Mouse (Mus musculus) left cerebral cortex, postnatal 10 days (tissue): ENCODE results near the gene Rnf26. TPM values are rescaled to one million over a fixed set of nuclear protein-coding genes. Genes with fewer than 3 reads are reported as not detected.

Experiments
- DNase-seq, 2 experiments: peaks; one replicate each; pipeline ENCODE4 v3.0.0; 2021 to 2022; ENCODE audit warnings: low spot score in 2 of 2, mixed read lengths in 1 of 2; ENCODE audit errors: extremely low spot score in 1 of 2
- intact Hi-C: fragments of 180-260 bp; cut with DNase I; formaldehyde crosslinking; loops from one replicate; pipeline ENCODE4 v1.15.1; 2025
- total RNA-seq, 2 experiments: library from RNA; stranded (reverse); gene quantifications; 2 replicates each; pipeline ENCODE4 v1.2.3; 2021

Rnf26 gene
- total RNA-seq, 2 experiments from 2014 or later, result 30.1 to 33.4 TPM

- no peak for DNase-seq
- intact Hi-C loops, result no loop called here
Measured at GRCm38 (mm10) chr9:44067241-44067959, 45.9 kb downstream of the Rnf26 start.

GRCm38 (mm10) chr9:44066785-44067225, 46.5 kb downstream of the Rnf26 start, which contains the start of gene Usp2:
Usp2 (plus strand) TSS chr9:44067021.
- peak; percentile 98 to 100 for DNase-seq
- intact Hi-C loops, result no loop called here

- DNase-seq, result no peak
- intact Hi-C loops, result no loop called here
Measured at GRCm38 (mm10) chr9:44065177-44065576, 48.1 kb downstream of the Rnf26 start.

DNA sequence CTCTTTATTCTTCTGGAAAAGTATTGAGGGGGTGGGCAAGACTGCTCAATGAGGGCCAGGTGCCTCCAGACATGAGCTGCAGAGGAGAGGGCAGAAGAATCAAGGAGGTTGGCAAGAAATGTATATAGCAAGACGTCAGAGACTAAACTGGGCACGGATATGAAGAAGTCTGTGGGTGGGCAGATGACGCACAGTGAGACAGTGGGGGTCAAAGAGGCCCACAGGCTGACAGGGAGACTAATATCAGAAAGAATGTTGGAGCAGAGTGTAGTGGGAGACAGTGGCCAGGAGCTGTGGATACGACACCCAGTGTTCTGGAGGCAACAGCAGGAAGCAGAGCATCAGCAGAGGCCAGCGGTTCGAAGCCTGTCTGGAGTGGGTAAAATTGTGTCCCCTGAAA, 54.7 kb downstream of the Rnf26 start:
- intact Hi-C loops, result no loop called here

DNA sequence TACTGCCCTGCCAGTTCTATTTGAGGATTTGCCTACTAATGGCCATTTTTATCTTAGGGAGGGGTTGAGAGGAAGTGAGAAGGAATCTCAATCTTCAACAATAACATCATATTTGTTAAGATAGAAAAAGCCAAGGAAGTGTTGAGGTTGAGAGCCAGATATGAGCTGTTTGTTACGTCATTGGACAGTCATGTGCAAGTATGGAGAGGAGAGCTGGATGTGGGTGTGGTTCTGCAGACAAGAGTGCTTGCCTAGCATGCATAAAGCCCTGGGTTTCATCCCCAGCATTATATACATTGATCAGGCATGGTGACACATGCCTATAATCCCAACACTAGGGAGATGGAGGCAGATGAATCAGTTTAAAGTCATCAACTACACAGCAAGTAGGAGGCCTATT, 59.4 kb downstream of the Rnf26 start:
- intact Hi-C loops, result no loop called here
- no peak for DNase-seq

More for the DNA sequence above, 54.7 kb downstream of the Rnf26 start:
- no peak for DNase-seq

DNA sequence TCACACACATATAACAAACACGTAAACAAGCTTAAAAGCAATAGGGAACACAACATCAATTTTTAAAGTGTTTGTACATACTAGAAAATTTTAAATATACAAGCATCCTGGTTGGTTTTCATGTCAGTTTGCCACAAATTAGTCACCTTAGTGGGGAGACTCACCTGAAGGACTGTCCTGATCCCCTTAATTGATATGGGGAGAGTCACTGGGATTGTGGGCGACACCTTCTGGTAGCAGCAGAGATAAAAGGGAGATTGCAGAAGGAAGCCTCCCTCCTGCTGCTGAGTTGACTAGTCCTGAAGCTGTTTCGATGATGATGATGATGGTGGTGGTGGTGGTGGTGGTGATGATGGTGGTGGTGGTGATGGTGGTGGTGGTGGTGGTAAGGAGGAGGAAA, 60.5 kb downstream of the Rnf26 start:
- intact Hi-C loops, result no loop called here
- no peak for DNase-seq

DNA sequence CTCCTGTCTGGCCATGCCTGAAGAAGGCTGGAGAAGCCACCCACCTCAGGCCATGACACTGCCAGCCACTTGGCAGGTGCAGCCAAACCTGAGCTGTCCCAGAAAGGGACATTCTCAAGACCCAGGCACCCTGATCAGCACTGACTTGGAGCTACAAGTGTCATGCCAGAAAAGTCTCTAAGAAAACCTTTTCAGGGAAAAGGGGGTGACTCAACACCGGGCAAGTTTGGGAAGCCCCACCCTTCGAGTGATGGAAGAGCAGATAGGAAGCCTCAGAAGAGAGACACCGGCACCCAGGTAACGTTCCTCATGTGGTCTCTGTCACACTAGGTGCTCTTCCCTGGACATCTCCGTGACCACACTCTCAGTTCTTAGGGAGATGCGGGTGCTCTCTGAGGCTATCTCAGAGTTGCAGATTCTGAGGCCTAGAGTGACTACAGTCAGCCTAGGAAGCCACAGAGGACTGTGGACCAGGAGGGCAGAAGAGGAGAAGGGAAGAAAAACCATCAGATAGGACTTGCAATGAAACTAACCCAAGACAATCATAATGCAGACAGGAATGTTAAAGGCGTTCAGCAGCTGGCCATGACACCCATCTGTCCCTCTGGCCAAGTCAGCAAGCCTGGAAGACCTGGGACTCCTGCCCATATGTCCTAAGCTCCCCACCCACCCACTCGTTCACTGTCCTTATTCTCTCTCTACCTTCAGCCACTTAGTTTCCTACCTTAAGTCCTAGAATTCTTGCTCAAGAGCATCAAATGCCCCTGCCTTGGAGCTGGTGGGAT, 63.7 kb downstream of the Rnf26 start:
- no peak for DNase-seq

GRCm38 (mm10) chr9:44048541-44049380, 64.6 kb downstream of the Rnf26 start:
- no peak for DNase-seq
- intact Hi-C loops, result no loop called here

More for the DNA sequence above, 63.7 kb downstream of the Rnf26 start:
- intact Hi-C loops, result no loop called here

DNA sequence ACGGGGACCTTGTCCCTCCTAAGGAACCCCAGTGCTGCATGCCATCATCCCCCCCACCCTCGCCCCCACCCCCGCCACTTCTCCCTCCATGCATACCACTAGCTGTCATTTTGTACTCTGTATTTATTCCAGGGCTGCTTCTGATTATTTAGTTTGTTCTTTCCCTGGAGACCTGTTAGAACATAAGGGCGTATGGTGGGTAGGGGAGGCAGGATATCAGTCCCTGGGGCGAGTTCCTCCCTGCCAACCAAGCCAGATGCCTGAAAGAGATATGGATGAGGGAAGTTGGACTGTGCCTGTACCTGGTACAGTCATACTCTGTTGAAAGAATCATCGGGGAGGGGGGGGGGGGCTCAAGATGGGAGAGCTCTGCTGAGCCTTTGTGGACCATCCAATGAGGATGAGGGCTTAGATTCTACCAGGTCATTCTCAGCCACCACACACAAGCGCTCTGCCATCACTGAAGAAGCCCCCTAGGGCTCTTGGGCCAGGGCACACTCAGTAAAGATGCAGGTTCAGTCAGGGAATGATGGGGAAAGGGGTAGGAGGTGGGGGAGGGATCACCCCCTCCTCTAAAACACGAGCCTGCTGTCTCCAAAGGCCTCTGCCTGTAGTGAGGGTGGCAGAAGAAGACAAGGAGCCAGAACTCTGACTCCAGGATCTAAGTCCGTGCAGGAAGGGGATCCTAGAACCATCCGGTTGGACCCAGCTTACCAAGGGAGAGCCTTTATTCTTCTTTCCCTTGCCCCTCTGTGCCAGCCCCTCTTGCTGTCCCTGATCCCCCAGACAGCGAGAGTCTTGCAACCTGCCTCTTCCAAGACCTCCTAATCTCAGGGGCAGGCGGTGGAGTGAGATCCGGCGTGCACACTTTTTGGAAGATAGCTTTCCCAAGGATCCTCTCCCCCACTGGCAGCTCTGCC, 65.5 kb downstream of the Rnf26 start:
- DNase-seq, result no peak
- intact Hi-C loops, result no loop called here

DNA sequence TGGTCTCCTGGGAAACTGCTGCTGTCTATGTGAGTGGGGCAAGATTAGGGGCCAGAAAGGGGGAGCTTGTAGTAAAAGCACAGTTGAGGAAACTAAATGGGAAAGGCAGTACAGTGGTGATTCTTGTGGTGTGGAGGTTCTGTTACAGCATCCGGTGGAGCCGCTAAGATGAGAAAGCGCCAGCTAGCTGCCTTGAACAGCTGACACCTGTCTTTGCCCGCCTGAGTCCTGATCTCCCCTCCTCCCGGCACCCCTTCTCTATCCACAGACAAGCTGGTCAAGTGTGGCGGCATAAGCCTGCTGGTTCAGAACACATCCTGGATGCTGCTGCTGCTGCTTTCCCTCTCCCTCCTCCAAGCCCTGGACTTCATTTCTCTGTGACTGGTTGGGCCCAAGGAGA, 66.2 kb downstream of the Rnf26 start:
- intact Hi-C loops, result no loop called here
- DNase-seq, result no peak

- intact Hi-C loops, result no loop called here
- DNase-seq, result peak in 1 of 2 experiments; percentile 40
Measured at GRCm38 (mm10) chr9:44046426-44046825, 66.9 kb downstream of the Rnf26 start.

- no peak for DNase-seq
- intact Hi-C loops, result no loop called here
Measured at GRCm38 (mm10) chr9:44045884-44046272, 67.4 kb downstream of the Rnf26 start.

Other genes with a start within 250 kb of the Rnf26 start
- gene Thy1, start 70.1 kb downstream of the Rnf26 start, total RNA-seq, result 100 to 1,000 TPM; 704 to 725 TPM
- gene Usp2, start 46.5 kb downstream of the Rnf26 start, total RNA-seq, result 10 to 100 TPM; 58.2 to 64.0 TPM
- gene Mfrp, start 11.8 kb downstream of the Rnf26 start, total RNA-seq, result under 1 TPM in 1 of 2 experiments, not detected in 1; 0.17 TPM
- 10 to 100 TPM; 11.2 to 12.1 TPM for gene C1qtnf5, start 6.3 kb downstream of the Rnf26 start, total RNA-seq
- not detected for gene Gm49380, start within 50 bp of the Rnf26 start, total RNA-seq
- 10 to 100 TPM; 19.2 to 22.2 TPM for gene Mcam, start 21.0 kb upstream of the Rnf26 start, total RNA-seq
- 10 to 100 TPM; 48.6 to 49.9 TPM for gene Cbl, start 120.5 kb upstream of the Rnf26 start, total RNA-seq
- 1 to 10 TPM in 1 of 2 experiments, under 1 TPM in 1; 0.69 to 1.9 TPM for gene Ccdc153, start 127.2 kb upstream of the Rnf26 start, total RNA-seq
- under 1 TPM; 0.53 to 0.60 TPM for gene Pdzd3, start 138.0 kb upstream of the Rnf26 start, total RNA-seq
- 10 to 100 TPM; 11.9 to 14.8 TPM for gene Nlrx1, start 155.1 kb upstream of the Rnf26 start, total RNA-seq
- 10 to 100 TPM; 68.0 to 73.2 TPM for gene Abcg4, start 175.1 kb upstream of the Rnf26 start, total RNA-seq
- 10 to 100 TPM; 27.1 to 28.3 TPM for gene Hinfp, start 192.2 kb upstream of the Rnf26 start, total RNA-seq
- 100 to 1,000 TPM; 151 to 158 TPM for gene C2cd2l, start 206.8 kb upstream of the Rnf26 start, total RNA-seq
- 10 to 100 TPM; 15.5 to 17.9 TPM for gene Dpagt1, start 212.5 kb upstream of the Rnf26 start, total RNA-seq
- 10 to 100 TPM; 66.5 to 67.6 TPM for gene H2afx, start 221.2 kb upstream of the Rnf26 start, total RNA-seq
- gene Hmbs, start 230.7 kb upstream of the Rnf26 start, total RNA-seq, result 10 to 100 TPM; 20.5 to 24.0 TPM
- gene Vps11, start 248.2 kb upstream of the Rnf26 start, total RNA-seq, result 10 to 100 TPM; 42.6 to 49.1 TPM